Mouse (Mus musculus): ENCODE results near the gene Ubqln3. TPM values are rescaled to one million over a fixed set of nuclear protein-coding genes. Genes with fewer than 3 reads are reported as not detected.

Gene Ubqln3
- polyA plus RNA-seq (2011; ENCODE audit: insufficient read depth, insufficient read length, low read depth, missing spikeins), result not detected in 2 replicates

DNA sequence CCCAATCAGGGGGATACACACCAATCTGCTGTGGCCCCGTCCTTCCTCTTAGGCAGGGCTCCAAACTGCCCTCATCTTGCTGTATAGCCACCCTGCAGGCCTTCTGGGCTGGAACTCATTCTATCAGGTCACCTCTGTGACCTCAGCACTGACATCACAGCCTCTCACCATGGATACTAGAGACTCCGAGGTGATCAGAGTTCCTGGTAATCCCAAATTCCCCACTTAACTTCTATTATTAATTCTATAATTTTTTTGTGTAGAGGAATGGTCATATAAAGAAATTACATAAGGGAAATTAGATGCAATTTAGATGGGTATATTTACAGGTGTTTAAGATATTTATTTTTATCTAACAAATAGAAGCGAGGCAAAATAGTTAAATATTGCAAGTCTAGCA is at the start of gene Ubqln3:
Ubqln3 (minus strand) TSS at position 101 of the 400 bp plus-strand sequence.
- H3K9ac ChIP-seq (ENCODE audit: low read depth, poor library complexity, severe bottlenecking), result no peak within 1 kb of the TSS
- no peaks in the 10 kb centered on the region for H3K27me3 ChIP-seq (ENCODE audit: control insufficient read depth, insufficient read depth, low read length, poor library complexity, severe bottlenecking)
- H3K4me1 ChIP-seq (ENCODE audit: control insufficient read depth, insufficient read depth, low read length), result no peaks in the 10 kb centered on the region
- H3K9me3 ChIP-seq (replicated peaks; ENCODE audit: control insufficient read depth, insufficient read depth, low read length, poor library complexity, severe bottlenecking), result no peaks in the 10 kb centered on the region
- H3K36me3 ChIP-seq (ENCODE audit: control insufficient read depth, insufficient read depth, low read length, poor library complexity, severe bottlenecking), result no peaks in the 10 kb centered on the region
- H3K4me3 ChIP-seq (ENCODE audit: low read depth, low read length), result no peak within 1 kb of the TSS
- no peak within 1 kb of the TSS for H3K27ac ChIP-seq (ENCODE audit: insufficient read depth, low read length)
- no peak for TF ChIP-seq EP300 (IDR thresholded peaks at IDR 0.05; ENCODE audit: insufficient read depth, low read depth, low read length)
- no peak for TF ChIP-seq CTCF (IDR thresholded peaks at IDR 0.05; ENCODE audit: low read depth, low read length)
- no peak for TF ChIP-seq POLR2A (IDR thresholded peaks at IDR 0.05; ENCODE audit: insufficient read depth, low read length)

DNA sequence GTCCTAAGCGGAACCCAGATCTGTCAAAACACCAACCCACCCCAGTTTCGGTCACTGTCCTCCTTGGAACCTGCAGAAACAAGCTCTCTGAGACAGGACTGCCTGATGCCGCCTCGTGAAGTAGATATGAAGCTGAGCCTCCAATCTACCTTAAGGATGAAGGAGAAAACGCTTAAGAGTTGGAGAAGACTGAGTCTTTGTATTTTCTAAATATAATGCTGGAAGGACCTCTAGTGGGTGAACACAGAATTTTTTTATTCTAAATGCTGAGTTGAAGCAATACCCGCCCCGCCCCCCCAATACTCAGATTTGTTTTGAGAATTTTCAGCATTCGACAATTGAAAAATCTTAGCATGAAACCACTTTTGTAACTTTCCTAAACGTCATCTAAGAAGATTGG is 48.2 kb upstream of the Ubqln3 start:
- H3K9me3 ChIP-seq (replicated peaks; ENCODE audit: control insufficient read depth, insufficient read depth, low read length, poor library complexity, severe bottlenecking), result no peaks in the 10 kb centered on the region
- TF ChIP-seq CTCF (IDR thresholded peaks at IDR 0.05; ENCODE audit: low read depth, low read length), result no peak
- no peak for TF ChIP-seq EP300 (IDR thresholded peaks at IDR 0.05; ENCODE audit: insufficient read depth, low read depth, low read length)
- TF ChIP-seq POLR2A (IDR thresholded peaks at IDR 0.05; ENCODE audit: insufficient read depth, low read length), result no peak

DNA sequence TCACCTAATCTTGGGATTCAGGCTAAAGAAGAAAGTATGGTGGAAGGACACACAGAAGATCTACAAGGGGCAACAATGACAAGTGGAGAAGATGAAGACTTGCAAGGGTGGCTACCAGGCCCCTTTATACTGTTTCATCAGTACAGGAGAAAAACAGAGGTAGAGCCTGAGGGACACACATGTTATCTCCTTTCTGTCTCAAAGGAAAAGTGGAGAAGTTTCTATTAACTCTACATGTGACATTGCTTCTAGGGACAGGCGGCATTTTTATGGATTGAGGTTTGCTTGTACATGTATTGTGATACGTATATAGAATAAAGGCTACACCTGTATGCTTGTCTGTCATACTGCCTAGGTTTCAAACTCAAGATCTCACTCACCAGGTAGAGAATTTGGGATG is 40.2 kb upstream of the Ubqln3 start, which contains the start of gene Olfr648:
Olfr648 (minus strand) TSS at position 101 of the 400 bp plus-strand sequence.
- H3K4me3 ChIP-seq (ENCODE audit: low read depth, low read length), result no peak within 1 kb of the TSS
- H3K27me3 ChIP-seq (ENCODE audit: control insufficient read depth, insufficient read depth, low read length, poor library complexity, severe bottlenecking), result no peaks in the 10 kb centered on the region
- H3K9me3 ChIP-seq (replicated peaks; ENCODE audit: control insufficient read depth, insufficient read depth, low read length, poor library complexity, severe bottlenecking), result no peaks in the 10 kb centered on the region; the same call in 1 of the 2 replicates
- no peaks in the 10 kb centered on the region for H3K4me1 ChIP-seq (ENCODE audit: control insufficient read depth, insufficient read depth, low read length)
- no peak within 1 kb of the TSS for H3K9ac ChIP-seq (ENCODE audit: low read depth, poor library complexity, severe bottlenecking)
- H3K36me3 ChIP-seq (ENCODE audit: control insufficient read depth, insufficient read depth, low read length, poor library complexity, severe bottlenecking), result no peaks in the 10 kb centered on the region
- TF ChIP-seq CTCF (IDR thresholded peaks at IDR 0.05; ENCODE audit: low read depth, low read length) (no peak), POLR2A (IDR thresholded peaks at IDR 0.05; ENCODE audit: insufficient read depth, low read length) (no peak), EP300 (IDR thresholded peaks at IDR 0.05; ENCODE audit: insufficient read depth, low read depth, low read length) (no peak)
- no peak within 1 kb of the TSS for H3K27ac ChIP-seq (ENCODE audit: insufficient read depth, low read length)

More for the DNA sequence above, 48.2 kb upstream of the Ubqln3 start:
- Histone ChIP-seq H3K9ac (ENCODE audit: low read depth, poor library complexity, severe bottlenecking) (no peak overlapping the region), H3K27ac (ENCODE audit: insufficient read depth, low read length) (no peak overlapping the region), H3K36me3 (ENCODE audit: control insufficient read depth, insufficient read depth, low read length, poor library complexity, severe bottlenecking) (no peaks in the 10 kb centered on the region), H3K27me3 (ENCODE audit: control insufficient read depth, insufficient read depth, low read length, poor library complexity, severe bottlenecking) (no peaks in the 10 kb centered on the region), H3K4me1 (ENCODE audit: control insufficient read depth, insufficient read depth, low read length) (no peaks in the 10 kb centered on the region), H3K4me3 (ENCODE audit: low read depth, low read length) (no peak overlapping the region)

DNA sequence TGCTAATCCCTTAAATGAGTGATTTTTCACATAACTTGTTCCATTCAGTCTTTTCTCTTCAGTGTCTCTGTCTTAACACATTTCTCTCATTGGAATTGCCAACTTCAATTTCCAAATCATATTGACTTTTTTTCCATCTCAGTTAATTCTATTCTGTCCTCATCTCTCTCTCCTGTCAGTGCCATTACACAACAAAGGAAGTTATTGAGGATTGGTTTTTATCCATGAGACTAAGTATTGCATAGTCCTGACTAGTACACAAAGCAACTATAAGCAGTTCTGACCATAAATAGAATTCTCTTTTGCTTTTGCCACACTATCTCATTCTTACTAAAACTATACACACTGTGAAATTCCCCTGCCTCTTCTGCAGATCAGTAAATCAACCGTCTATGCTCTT is 36.0 kb upstream of the Ubqln3 start:
- Histone ChIP-seq H3K4me3 (ENCODE audit: low read depth, low read length) (no peak overlapping the region), H3K9me3 (replicated peaks; ENCODE audit: control insufficient read depth, insufficient read depth, low read length, poor library complexity, severe bottlenecking) (no peaks in the 10 kb centered on the region; the same call in 1 of the 2 replicates), H3K36me3 (ENCODE audit: control insufficient read depth, insufficient read depth, low read length, poor library complexity, severe bottlenecking) (no peaks in the 10 kb centered on the region), H3K4me1 (ENCODE audit: control insufficient read depth, insufficient read depth, low read length) (no peaks in the 10 kb centered on the region), H3K9ac (ENCODE audit: low read depth, poor library complexity, severe bottlenecking) (no peak overlapping the region), H3K27me3 (ENCODE audit: control insufficient read depth, insufficient read depth, low read length, poor library complexity, severe bottlenecking) (no peaks in the 10 kb centered on the region), H3K27ac (ENCODE audit: insufficient read depth, low read length) (no peak overlapping the region)
- TF ChIP-seq EP300 (IDR thresholded peaks at IDR 0.05; ENCODE audit: insufficient read depth, low read depth, low read length) (no peak), CTCF (IDR thresholded peaks at IDR 0.05; ENCODE audit: low read depth, low read length) (no peak), POLR2A (IDR thresholded peaks at IDR 0.05; ENCODE audit: insufficient read depth, low read length) (no peak)

DNA sequence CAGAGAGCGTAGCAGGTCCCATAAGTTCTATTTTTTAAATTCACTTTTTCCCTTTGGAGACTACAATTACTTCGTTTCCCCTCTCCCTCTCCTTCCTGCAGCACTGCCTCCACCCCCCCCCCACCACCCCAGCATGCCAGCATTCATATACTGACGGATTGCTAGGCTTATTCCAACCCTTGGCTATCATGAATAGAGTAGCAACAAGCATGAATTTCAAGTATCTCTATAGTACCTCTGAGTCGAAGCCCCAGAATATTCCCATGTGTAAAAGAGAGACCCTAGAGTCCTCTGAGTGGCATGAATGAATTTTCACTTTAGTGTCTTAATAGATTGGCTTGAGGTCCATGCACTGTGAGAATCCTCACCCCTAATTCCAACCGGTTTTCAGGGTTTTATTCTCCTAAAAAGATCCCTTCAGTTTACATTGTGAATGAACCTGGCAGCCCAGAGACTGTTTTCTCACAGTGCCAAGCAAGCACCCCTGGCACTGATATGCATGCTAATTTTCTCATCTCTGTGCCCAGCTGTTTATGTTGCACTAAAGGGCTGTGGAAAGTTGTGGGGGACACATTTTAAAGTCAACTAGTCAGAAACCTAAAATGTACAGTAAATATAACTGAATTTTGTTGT is 35.5 kb upstream of the Ubqln3 start:
- Histone ChIP-seq H3K27ac (ENCODE audit: insufficient read depth, low read length) (no peak overlapping the region), H3K27me3 (ENCODE audit: control insufficient read depth, insufficient read depth, low read length, poor library complexity, severe bottlenecking) (no peaks in the 10 kb centered on the region), H3K36me3 (ENCODE audit: control insufficient read depth, insufficient read depth, low read length, poor library complexity, severe bottlenecking) (no peaks in the 10 kb centered on the region), H3K4me1 (ENCODE audit: control insufficient read depth, insufficient read depth, low read length) (no peaks in the 10 kb centered on the region), H3K4me3 (ENCODE audit: low read depth, low read length) (no peak overlapping the region), H3K9me3 (replicated peaks; ENCODE audit: control insufficient read depth, insufficient read depth, low read length, poor library complexity, severe bottlenecking) (no peaks in the 10 kb centered on the region; the same call in 1 of the 2 replicates), H3K9ac (ENCODE audit: low read depth, poor library complexity, severe bottlenecking) (no peak overlapping the region)
- TF ChIP-seq EP300 (IDR thresholded peaks at IDR 0.05; ENCODE audit: insufficient read depth, low read depth, low read length) (no peak), POLR2A (IDR thresholded peaks at IDR 0.05; ENCODE audit: insufficient read depth, low read length) (no peak), CTCF (IDR thresholded peaks at IDR 0.05; ENCODE audit: low read depth, low read length) (no peak)

DNA sequence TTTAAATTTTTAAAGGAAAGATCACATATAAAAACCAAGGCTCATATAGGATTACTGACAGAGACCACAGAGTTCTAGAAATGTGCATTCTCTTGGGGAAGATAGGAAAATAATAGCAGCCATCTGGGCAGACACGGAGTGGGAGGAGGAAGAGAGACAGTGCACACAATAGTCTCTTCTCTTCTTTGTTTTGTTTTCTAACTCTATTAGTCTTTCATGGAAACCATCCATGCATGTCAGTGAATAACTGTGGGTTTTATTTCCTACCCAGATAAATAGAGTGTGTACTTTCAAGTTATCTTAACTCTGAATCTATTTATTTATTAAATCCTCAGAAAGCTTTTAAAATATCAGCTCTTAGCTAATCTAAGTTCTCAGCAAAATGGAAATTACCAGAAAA is 32.0 kb upstream of the Ubqln3 start:
- H3K4me1 ChIP-seq (ENCODE audit: control insufficient read depth, insufficient read depth, low read length), result no peaks in the 10 kb centered on the region
- H3K27ac ChIP-seq (ENCODE audit: insufficient read depth, low read length), result no peak overlapping the region
- H3K27me3 ChIP-seq (ENCODE audit: control insufficient read depth, insufficient read depth, low read length, poor library complexity, severe bottlenecking), result no peaks in the 10 kb centered on the region
- no peaks in the 10 kb centered on the region for H3K36me3 ChIP-seq (ENCODE audit: control insufficient read depth, insufficient read depth, low read length, poor library complexity, severe bottlenecking)
- no peak overlapping the region for H3K9ac ChIP-seq (ENCODE audit: low read depth, poor library complexity, severe bottlenecking)
- no peak overlapping the region for H3K4me3 ChIP-seq (ENCODE audit: low read depth, low read length)
- H3K9me3 ChIP-seq (replicated peaks; ENCODE audit: control insufficient read depth, insufficient read depth, low read length, poor library complexity, severe bottlenecking), result no peaks in the 10 kb centered on the region
- TF ChIP-seq CTCF (IDR thresholded peaks at IDR 0.05; ENCODE audit: low read depth, low read length) (no peak), EP300 (IDR thresholded peaks at IDR 0.05; ENCODE audit: insufficient read depth, low read depth, low read length) (no peak), POLR2A (IDR thresholded peaks at IDR 0.05; ENCODE audit: insufficient read depth, low read length) (no peak)

All from ES-Bruce4 (cell line).